Mouse (Mus musculus): Measurements from ENCODE around the gene Gstp1. TPM values are rescaled to one million over a fixed set of nuclear protein-coding genes. Genes with fewer than 3 reads are reported as not detected.
"Not testable (repeated sequence)": the region's sequence is repeated elsewhere in the genome, so short reads cannot be mapped to it uniquely, and the experiment has no call there.

Gstp1 gene
- polyA plus RNA-seq, 1 experiment from 2014 or later = 387 TPM

DNA sequence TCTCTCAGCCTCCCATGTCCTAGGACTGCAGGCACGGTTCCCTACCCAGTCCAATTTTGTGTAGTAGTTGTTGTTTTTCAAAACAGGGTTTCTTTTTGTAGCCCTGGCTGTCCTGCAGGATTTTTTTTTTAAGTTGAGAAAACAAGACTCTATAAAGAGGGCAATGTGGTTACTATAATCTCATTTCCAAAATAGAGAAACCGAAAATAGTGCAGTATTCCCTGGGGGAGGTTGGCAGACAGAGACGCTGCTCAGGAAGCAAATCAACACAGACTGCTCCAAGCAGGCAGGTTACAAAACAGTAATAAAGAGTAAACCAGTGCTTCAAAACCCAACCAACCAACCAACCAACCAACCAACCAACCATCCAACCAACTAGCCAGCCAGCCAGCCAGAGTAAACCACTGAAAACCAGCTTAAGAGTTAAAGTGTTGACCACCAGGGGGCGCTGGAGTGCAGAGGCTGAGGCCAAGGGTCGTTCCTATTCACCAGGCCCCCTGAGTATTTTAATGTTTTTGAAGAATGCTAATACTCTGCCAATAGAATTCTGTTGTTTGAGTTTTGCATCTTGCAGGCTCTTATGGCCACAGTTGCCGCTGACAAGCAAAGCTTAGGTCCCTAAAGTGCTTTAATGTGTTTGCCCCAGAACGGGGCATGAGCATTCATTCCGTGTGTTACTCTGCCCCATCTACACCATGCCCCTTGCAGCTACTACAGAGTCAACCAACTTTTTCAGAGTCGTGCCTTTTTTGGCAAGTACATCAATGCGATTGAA, 14.1 kb upstream of the Gstp1 start:
- 47% methylated on average over 10 of the region's 10 CpGs for WGBS
- Histone ChIP-seq H3K9ac (no peak overlapping the region), H3K4me3 (no peak overlapping the region), H3K4me1 (replicated peaks) (peaks cover 16% of the 10 kb centered on the region), H3K27me3 (no peaks in the 10 kb centered on the region), H3K9me3 (replicated peaks) (no peaks in the 10 kb centered on the region), H3K36me3 (no peaks in the 10 kb centered on the region), H3K27ac (no peak overlapping the region), H3K4me2 (no peak overlapping the region)
- no peak for ATAC-seq (replicated peaks; ENCODE audit: insufficient number of reproducible peaks, insufficient read depth, low FRiP score, low read depth)

DNA sequence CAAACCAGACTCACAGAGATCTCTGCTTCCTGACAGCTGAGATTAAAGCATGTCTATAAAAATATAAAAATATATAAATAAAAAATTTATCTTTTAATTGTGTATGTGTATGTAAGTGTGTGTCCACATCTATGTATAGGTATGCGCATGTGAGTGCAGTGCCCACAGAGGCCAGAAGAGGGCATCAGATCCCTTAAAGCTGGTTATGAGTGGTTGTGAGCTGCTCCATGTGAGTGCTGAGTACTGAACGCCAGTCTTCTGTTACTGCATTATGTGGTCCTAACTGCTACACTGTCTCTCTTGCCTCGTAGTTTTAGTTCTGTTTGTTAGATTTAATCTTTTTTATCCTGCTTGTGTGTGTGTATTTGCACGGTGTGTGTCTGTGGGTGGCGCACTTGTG, 13.2 kb upstream of the Gstp1 start:
- Histone ChIP-seq H3K4me3 (no peak overlapping the region), H3K36me3 (no peaks in the 10 kb centered on the region), H3K9ac (no peak overlapping the region), H3K4me2 (no peak overlapping the region), H3K4me1 (replicated peaks) (peaks cover 14% of the 10 kb centered on the region), H3K27me3 (no peaks in the 10 kb centered on the region), H3K9me3 (replicated peaks) (no peaks in the 10 kb centered on the region), H3K27ac (no peak overlapping the region)
- no peak for ATAC-seq (replicated peaks; ENCODE audit: insufficient number of reproducible peaks, insufficient read depth, low FRiP score, low read depth)
- WGBS = 89% methylated on average over 5 of the region's 5 CpGs

DNA sequence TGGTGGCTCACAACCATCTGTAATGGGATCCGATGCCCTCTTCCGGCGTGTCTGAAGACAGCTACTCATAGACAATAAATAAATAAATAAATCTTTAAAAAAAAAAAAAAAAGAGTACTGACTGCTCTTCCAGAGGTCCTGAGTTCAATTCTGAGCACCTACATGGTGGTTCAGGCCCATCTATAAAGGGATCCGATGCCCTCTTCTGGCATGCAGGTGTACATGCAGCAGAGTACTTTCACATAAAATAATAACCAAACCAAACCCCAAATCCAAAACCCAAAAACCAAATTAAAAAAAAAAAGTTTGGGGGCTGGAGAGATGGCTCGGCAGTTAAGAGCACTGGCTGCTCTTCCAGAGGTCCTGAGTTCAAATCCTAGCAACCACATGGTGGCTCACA, 11.3 kb upstream of the Gstp1 start:
- 89% methylated on average over 5 of the region's 5 CpGs for WGBS

DNA sequence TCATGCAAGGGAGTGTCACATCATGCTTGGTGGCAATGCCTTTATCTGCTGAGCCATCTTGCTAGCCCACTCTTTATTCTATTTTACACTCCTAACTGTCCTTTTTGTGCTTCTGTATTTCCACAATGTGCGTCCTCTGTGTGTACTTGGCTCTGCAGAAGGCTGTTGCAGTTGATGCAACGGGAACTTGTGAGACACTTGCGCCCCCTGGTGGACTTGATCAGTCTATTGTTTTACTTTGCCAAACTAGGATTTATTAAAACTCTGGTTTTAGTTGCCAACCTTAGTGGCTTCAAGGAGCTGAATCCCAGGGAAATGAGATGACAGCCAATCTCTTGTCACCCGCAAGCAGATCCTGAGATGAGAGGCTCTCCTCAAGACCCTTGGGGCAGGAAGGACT, 10.1 kb upstream of the Gstp1 start:
- no peak overlapping the region for H3K4me2 ChIP-seq
- no peak overlapping the region for H3K4me3 ChIP-seq
- H3K9me3 ChIP-seq (replicated peaks) = no peaks in the 10 kb centered on the region
- ATAC-seq (replicated peaks; ENCODE audit: insufficient number of reproducible peaks, insufficient read depth, low FRiP score, low read depth) = no peak
- H3K4me1 ChIP-seq (replicated peaks) = peaks cover 7% of the 10 kb centered on the region
- no peak overlapping the region for H3K27ac ChIP-seq
- H3K36me3 ChIP-seq = no peaks in the 10 kb centered on the region
- 18% methylated on average over 4 of the region's 4 CpGs for WGBS
- H3K9ac ChIP-seq = no peak overlapping the region
- no peaks in the 10 kb centered on the region for H3K27me3 ChIP-seq

More for the DNA sequence above, 11.3 kb upstream of the Gstp1 start:
- not testable (repeated sequence) for H3K4me1 ChIP-seq (replicated peaks); H3K27ac ChIP-seq; H3K4me3 ChIP-seq; ATAC-seq (replicated peaks; ENCODE audit: insufficient number of reproducible peaks, insufficient read depth, low FRiP score, low read depth); H3K4me2 ChIP-seq; H3K9me3 ChIP-seq (replicated peaks); H3K27me3 ChIP-seq; H3K9ac ChIP-seq; H3K36me3 ChIP-seq

DNA sequence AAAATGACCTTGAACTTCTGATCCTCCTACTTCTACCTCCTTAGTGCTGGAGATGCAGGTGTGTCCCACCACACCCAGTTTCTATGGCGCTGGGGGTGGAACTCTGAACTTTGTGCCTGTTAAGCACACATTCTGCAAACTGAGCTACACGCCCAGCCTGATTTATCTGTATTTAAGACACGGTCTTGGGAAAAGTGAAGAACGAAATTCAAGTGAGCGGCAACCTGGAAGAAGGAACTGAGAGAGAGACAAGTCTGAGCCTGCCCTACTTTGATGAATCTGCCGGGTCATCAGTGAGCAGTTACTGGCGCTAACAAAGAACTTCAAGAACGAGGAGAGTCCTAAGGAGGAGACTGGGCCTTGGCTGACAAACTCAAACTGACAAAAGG, 9.1 kb upstream of the Gstp1 start:
- peaks cover 11% of the 10 kb centered on the region for H3K4me1 ChIP-seq (replicated peaks)
- ATAC-seq (replicated peaks; ENCODE audit: insufficient number of reproducible peaks, insufficient read depth, low FRiP score, low read depth) = no peak
- no peaks in the 10 kb centered on the region for H3K36me3 ChIP-seq
- H3K27me3 ChIP-seq = no peaks in the 10 kb centered on the region
- 80% methylated on average over 8 of the region's 8 CpGs for WGBS
- H3K4me2 ChIP-seq = no peak overlapping the region
- no peak overlapping the region for H3K4me3 ChIP-seq
- H3K9ac ChIP-seq = no peak overlapping the region
- peak overlapping the region; percentile 50; the same call in 1 of the 2 replicates for H3K27ac ChIP-seq
- no peaks in the 10 kb centered on the region for H3K9me3 ChIP-seq (replicated peaks)

DNA sequence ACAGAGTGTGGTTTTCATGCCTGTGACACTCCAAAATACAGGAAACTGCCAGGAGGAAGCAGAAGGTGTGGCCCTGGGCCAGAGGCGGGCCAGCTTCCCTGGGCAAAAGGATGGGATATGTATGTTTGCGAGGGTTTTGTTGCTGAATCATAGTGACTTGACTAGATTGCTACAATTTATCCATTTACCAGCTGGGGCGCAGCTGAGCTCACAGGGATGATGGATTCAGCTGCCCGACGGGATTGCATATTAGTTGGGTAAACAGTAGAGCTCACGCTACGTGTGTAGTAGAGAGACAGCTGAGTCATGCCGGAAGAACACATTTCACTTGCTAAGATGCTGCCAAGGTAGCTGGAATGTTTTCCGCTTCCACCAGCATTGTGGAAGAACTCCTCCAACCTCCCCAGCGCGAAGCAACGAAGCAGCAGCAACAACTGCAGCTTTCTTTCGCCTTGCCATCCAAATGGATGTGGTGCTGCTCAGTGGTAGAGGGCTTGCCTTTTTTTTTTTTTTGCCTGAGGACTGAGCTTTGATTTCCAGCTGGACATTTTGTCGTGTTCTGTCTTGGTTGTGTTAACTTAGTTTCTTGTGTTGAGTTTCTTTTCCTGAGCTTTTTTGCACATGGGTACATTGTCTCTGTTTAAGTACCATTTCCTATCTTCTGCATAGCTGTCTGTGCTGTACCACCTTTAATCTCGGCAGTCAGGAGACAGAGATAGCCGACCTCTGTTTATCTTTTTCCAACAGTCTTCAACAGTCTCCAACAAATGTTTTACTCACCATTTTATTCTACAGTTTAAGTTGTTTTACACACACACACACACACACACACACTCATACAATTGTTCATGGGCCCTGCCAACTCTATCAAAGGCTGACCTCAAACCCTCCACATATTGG, 8.4 kb upstream of the Gstp1 start, which contains the start of gene Gstp2:
Gstp2 (minus strand) TSS at position 58 of the 900 bp plus-strand sequence.
- peak within 1 kb of the TSS; percentile 45 for H3K4me2 ChIP-seq
- no peak within 1 kb of the TSS for H3K9ac ChIP-seq
- H3K27ac ChIP-seq = peak within 1 kb of the TSS; percentile 50

DNA sequence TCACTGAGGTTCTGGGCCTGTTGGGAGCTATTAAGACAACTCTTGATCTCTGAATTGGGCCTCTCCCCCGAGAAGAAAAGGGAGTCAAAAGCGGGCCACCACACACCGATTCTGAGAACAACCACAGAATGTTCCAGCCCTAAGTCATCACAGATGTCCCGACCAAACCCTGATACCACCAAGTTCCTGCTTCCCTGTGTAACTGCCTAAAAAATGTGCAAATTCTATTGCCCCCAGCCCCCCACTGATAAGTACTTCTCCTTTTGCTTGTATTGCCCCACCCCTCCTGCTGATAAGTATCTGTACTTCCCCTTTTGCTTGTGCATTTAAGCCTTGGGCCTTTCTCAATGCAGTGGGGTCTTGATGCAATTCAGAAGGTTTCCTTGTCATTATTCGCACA, 6.3 kb upstream of the Gstp1 start:
- H3K27me3 ChIP-seq; H3K9me3 ChIP-seq (replicated peaks); ATAC-seq (replicated peaks; ENCODE audit: insufficient number of reproducible peaks, insufficient read depth, low FRiP score, low read depth); H3K36me3 ChIP-seq; H3K4me3 ChIP-seq; H3K4me2 ChIP-seq; H3K27ac ChIP-seq; H3K9ac ChIP-seq: not testable (repeated sequence)
- WGBS = 76% methylated on average over 5 of the region's 5 CpGs
- peaks cover 11% of the 10 kb centered on the region for H3K4me1 ChIP-seq (replicated peaks)

More for the DNA sequence above, 8.4 kb upstream of the Gstp1 start, which contains the start of gene Gstp2:
- Histone ChIP-seq H3K36me3 (no peaks in the 10 kb centered on the region), H3K27me3 (no peaks in the 10 kb centered on the region), H3K4me1 (replicated peaks) (peaks cover 11% of the 10 kb centered on the region), H3K4me3 (peak within 1 kb of the TSS; percentile 12; the same call in 1 of the 2 replicates), H3K9me3 (replicated peaks) (no peaks in the 10 kb centered on the region)
- 38% methylated on average over 16 of the region's 16 CpGs for WGBS
- peak; percentile 47; the same call in 1 of the 2 replicates for ATAC-seq (replicated peaks; ENCODE audit: insufficient number of reproducible peaks, insufficient read depth, low FRiP score, low read depth)

DNA sequence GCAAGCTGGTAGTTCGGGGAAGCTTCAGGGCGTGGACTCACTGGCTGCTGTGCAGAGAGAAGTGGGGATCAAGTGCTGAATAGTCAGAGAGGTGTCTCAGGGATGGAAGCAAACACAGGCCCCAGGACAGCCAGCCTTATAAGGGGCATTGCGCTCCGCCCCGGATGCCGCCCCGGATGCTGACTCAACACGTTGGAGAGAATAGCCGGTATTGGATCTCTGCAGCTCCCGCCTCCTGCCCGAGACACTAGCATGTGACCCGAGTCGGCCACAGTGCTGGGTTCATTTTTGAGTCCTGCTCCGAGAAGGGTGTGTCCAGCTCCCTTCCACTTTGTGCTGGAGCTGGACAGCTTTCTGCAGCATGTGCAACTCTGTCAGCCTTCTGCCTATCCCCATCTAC, 4.3 kb upstream of the Gstp1 start:
- Histone ChIP-seq H3K9ac (no peak overlapping the region), H3K4me3 (no peak overlapping the region), H3K9me3 (replicated peaks) (no peaks in the 10 kb centered on the region), H3K36me3 (no peaks in the 10 kb centered on the region), H3K27me3 (no peaks in the 10 kb centered on the region), H3K27ac (no peak overlapping the region), H3K4me2 (no peak overlapping the region), H3K4me1 (replicated peaks) (peaks cover 20% of the 10 kb centered on the region)
- 64% methylated on average over 14 of the region's 14 CpGs for WGBS
- ATAC-seq (replicated peaks; ENCODE audit: insufficient number of reproducible peaks, insufficient read depth, low FRiP score, low read depth) = no peak

DNA sequence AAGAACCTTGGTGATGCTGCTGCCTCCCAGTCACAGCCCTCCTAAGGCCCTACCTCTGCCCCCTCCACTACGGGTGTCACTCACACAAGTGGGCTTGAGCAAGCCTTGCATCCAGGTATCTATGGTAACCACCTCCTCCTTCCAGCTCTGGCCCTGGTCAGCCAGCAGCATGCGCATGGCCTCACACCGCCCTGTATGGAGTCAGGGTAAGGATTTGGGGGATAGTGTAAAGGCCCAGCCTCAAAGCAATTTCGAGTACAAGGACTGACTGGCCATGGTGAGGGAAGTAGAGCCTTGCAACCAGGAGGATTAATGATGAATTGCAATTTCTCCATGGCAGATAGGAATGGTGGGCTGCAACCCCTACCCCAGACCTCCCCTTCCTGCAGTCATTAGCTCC, 3.7 kb upstream of the Gstp1 start:
- not testable (repeated sequence) for H3K9ac ChIP-seq; H3K27me3 ChIP-seq; H3K27ac ChIP-seq; H3K4me3 ChIP-seq; H3K4me2 ChIP-seq; H3K9me3 ChIP-seq (replicated peaks); ATAC-seq (replicated peaks; ENCODE audit: insufficient number of reproducible peaks, insufficient read depth, low FRiP score, low read depth); H3K36me3 ChIP-seq
- H3K4me1 ChIP-seq (replicated peaks) = peaks cover 20% of the 10 kb centered on the region
- 85% methylated on average over 3 of the region's 4 CpGs for WGBS

DNA sequence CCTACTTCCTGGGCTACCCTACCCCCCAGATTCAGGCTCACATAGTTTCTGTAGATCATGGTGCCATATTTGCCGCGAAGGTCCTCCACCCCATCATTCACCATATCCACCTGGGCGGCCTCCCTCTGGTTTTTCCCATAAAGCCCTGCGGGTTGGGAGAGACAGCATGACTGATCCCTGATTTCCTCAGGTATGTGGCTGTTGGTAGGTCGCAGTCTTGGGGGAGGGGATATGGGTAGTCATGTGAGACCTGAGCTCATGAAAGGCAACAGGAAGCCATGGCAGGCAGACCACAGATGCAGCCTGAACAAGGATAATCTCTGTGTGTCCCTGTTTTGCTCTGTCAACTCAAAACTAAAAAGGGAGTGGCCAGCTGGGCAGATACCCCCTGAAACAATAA, 3.2 kb upstream of the Gstp1 start:
- H3K4me3 ChIP-seq; H3K9me3 ChIP-seq (replicated peaks); H3K9ac ChIP-seq; H3K27me3 ChIP-seq; H3K27ac ChIP-seq; H3K4me2 ChIP-seq; ATAC-seq (replicated peaks; ENCODE audit: insufficient number of reproducible peaks, insufficient read depth, low FRiP score, low read depth); H3K36me3 ChIP-seq: not testable (repeated sequence)
- peaks cover 22% of the 10 kb centered on the region for H3K4me1 ChIP-seq (replicated peaks)
- WGBS = 83% methylated on average over 5 of the region's 5 CpGs

DNA sequence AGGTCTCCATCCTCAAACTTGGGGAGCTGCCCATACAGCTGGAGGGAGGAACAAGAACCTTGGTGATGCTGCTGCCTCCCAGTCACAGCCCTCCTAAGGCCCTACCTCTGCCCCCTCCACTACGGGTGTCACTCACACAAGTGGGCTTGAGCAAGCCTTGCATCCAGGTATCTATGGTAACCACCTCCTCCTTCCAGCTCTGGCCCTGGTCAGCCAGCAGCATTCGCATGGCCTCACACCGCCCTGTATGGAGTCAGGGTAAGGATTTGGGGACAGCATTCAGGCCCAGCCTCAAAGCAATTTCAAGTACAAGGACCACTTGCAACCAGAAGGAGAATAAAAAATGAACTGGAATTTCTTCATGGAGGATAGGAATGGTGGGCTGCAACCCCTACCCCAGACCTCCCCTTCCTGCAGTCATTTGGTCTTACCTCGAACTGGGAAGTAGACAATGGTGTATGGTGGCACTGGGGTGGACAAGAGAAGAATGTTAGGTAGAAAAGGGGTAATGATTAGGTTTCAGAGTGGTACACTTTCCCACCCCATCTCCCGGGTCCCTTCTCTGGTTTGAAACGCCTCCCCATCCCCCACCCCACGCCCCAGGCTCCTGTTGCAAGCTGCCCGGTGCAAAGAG, 514 bp downstream of the Gstp1 start:
- peak overlapping the region; percentile 73 for H3K4me2 ChIP-seq
- ATAC-seq (replicated peaks; ENCODE audit: insufficient number of reproducible peaks, insufficient read depth, low FRiP score, low read depth); H3K36me3 ChIP-seq; H3K9me3 ChIP-seq (replicated peaks); H3K27me3 ChIP-seq: not testable (repeated sequence)
- H3K4me1 ChIP-seq (replicated peaks) = peaks cover 22% of the 10 kb centered on the region
- H3K27ac ChIP-seq = peak overlapping the region; percentile 78
- H3K9ac ChIP-seq = peak overlapping the region; percentile 74
- peak overlapping the region; percentile 76 for H3K4me3 ChIP-seq
- WGBS = 24% methylated on average over 8 of the region's 8 CpGs
